Mouse (Mus musculus) forebrain, embryonic 10.5 days (tissue): ENCODE results near the gene Il4. TPM values are rescaled to one million over a fixed set of nuclear protein-coding genes. Genes with fewer than 3 reads are reported as not detected.

Experiments
- DNase-seq: peaks from one replicate; pipeline ENCODE4 v3.0.0-alpha.2; 2017; ENCODE audit warnings: low spot score; ENCODE audit errors: extremely low spot score
- H3K27ac ChIP-seq: fragments of 300-500 bp; sonication (generic); 2 replicates; pipeline ENCODE4 v1.5.1; 2016; ENCODE audit warnings: mild to moderate bottlenecking
- H3K27me3 ChIP-seq: fragments of 300-500 bp; sonication (generic); 2 replicates; pipeline ENCODE4 v1.6.1; 2016; ENCODE audit warnings: mild to moderate bottlenecking; ENCODE audit not compliant: poor library complexity, severe bottlenecking
- H3K36me3 ChIP-seq: fragments of 300-500 bp; sonication (generic); replicated peaks from 2 replicates; pipeline ENCODE4 v1.6.1; 2016; ENCODE audit warnings: mild to moderate bottlenecking, moderate library complexity
- H3K4me1 ChIP-seq: fragments of 300-500 bp; sonication (generic); 2 replicates; pipeline ENCODE4 v1.6.1; 2016
- H3K4me3 ChIP-seq: fragments of 300-500 bp; sonication (generic); 2 replicates; pipeline ENCODE4 v1.5.1; 2016; ENCODE audit warnings: mild to moderate bottlenecking, moderate library complexity
- H3K9me3 ChIP-seq: fragments of 300-500 bp; sonication (generic); 2 replicates; pipeline ENCODE4 v1.6.1; 2016; ENCODE audit warnings: mild to moderate bottlenecking, moderate library complexity
- WGBS: fragments of 180-500 bp; shearing (Covaris S2); methylation state at CpG from one replicate; pipeline ENCODE4 v1.1.7; 2016; 5-methylcytosine and 5-hydroxymethylcytosine counted together
- polyA plus RNA-seq: library from polyadenylated mRNA; unstranded; fragments of >200 nt; fragmentation: Nextera tagmentation; extraction: Ambion mirVana; gene quantifications from 2 replicates; pipeline ENCODE4 v1.2.1, GENCODE M21; 2016

Il4 gene
- polyA plus RNA-seq, 1 experiment from 2014 or later = 0.77 TPM

- Histone ChIP-seq H3K4me3 (no peak overlapping the region; the same call in 1 of the 2 replicates), H3K36me3 (no peaks in the 10 kb centered on the region), H3K9me3 (no peaks in the 10 kb centered on the region), H3K27me3 (peaks cover 50% of the 10 kb centered on the region), H3K27ac (no peak overlapping the region), H3K4me1 (peaks cover 23% of the 10 kb centered on the region)
- peak; percentile 49 for DNase-seq
- 20% methylated on average over 21 of the region's 21 CpGs for WGBS
Observed at GRCm38 (mm10) chr11:53637046-53637802, 18.8 kb upstream of the Il4 start.

- Histone ChIP-seq H3K4me3 (peak overlapping the region; percentile 56), H3K27ac (peak overlapping the region; percentile 78), H3K4me1 (peaks cover 23% of the 10 kb centered on the region), H3K9me3 (no peaks in the 10 kb centered on the region), H3K36me3 (no peaks in the 10 kb centered on the region), H3K27me3 (peaks cover 50% of the 10 kb centered on the region)
- DNase-seq = peak; percentile 19
- WGBS = 3% methylated on average over 40 of the region's 40 CpGs
Observed at GRCm38 (mm10) chr11:53636183-53636646, 17.7 kb upstream of the Il4 start.

GRCm38 (mm10) chr11:53635590-53636182, 17.2 kb upstream of the Il4 start:
- Histone ChIP-seq H3K4me1 (peaks cover 23% of the 10 kb centered on the region), H3K27ac (peak overlapping the region; percentile 78), H3K27me3 (peaks cover 50% of the 10 kb centered on the region), H3K9me3 (no peaks in the 10 kb centered on the region), H3K4me3 (peak overlapping the region; percentile 56), H3K36me3 (no peaks in the 10 kb centered on the region)
- no peak for DNase-seq
- WGBS = 42% methylated on average over 9 of the region's 9 CpGs

GRCm38 (mm10) chr11:53634556-53634955, 16.1 kb upstream of the Il4 start, which contains the start of gene Il13:
Il13 (minus strand) TSS chr11:53634702.
- H3K27me3 ChIP-seq = peaks cover 50% of the 10 kb centered on the region

GRCm38 (mm10) chr11:53633644-53634043, 15.2 kb upstream of the Il4 start:
- H3K27ac ChIP-seq = no peak overlapping the region
- H3K27me3 ChIP-seq = peaks cover 50% of the 10 kb centered on the region
- H3K9me3 ChIP-seq = no peaks in the 10 kb centered on the region
- DNase-seq = no peak
- no peaks in the 10 kb centered on the region for H3K36me3 ChIP-seq
- 94% methylated on average over 7 of the region's 7 CpGs for WGBS
- no peak overlapping the region for H3K4me3 ChIP-seq
- peaks cover 23% of the 10 kb centered on the region for H3K4me1 ChIP-seq

More at GRCm38 (mm10) chr11:53634556-53634955, 16.1 kb upstream of the Il4 start, which contains the start of gene Il13:
- Histone ChIP-seq H3K4me1 (peaks cover 23% of the 10 kb centered on the region), H3K36me3 (no peaks in the 10 kb centered on the region), H3K27ac (no peak within 1 kb of the TSS), H3K9me3 (no peaks in the 10 kb centered on the region), H3K4me3 (no peak within 1 kb of the TSS)
- DNase-seq = no peak
- 90% methylated on average over 8 of the region's 8 CpGs for WGBS

- 74% methylated on average over 14 of the region's 14 CpGs for WGBS
- peaks cover 43% of the 10 kb centered on the region for H3K27me3 ChIP-seq
- peak; percentile 22 for DNase-seq
- H3K4me3 ChIP-seq = no peak overlapping the region
- H3K4me1 ChIP-seq = peaks cover 24% of the 10 kb centered on the region
- no peak overlapping the region for H3K27ac ChIP-seq
- no peaks in the 10 kb centered on the region for H3K9me3 ChIP-seq
- no peaks in the 10 kb centered on the region for H3K36me3 ChIP-seq
Observed at GRCm38 (mm10) chr11:53632122-53632733, 13.8 kb upstream of the Il4 start.

- H3K9me3 ChIP-seq = no peaks in the 10 kb centered on the region
- H3K4me1 ChIP-seq = peaks cover 14% of the 10 kb centered on the region
- no peaks in the 10 kb centered on the region for H3K36me3 ChIP-seq
- no peaks in the 10 kb centered on the region for H3K27me3 ChIP-seq
- WGBS = 7% methylated on average over 1 of the region's 1 CpGs
- H3K4me3 ChIP-seq = no peak overlapping the region
- H3K27ac ChIP-seq = no peak overlapping the region
- DNase-seq = peak; percentile 77
Observed at GRCm38 (mm10) chr11:53627859-53628258, 9.4 kb upstream of the Il4 start.

- no peaks in the 10 kb centered on the region for H3K36me3 ChIP-seq
- 0 out of 2 replicates have a peak overlapping the region, but pooled peaks have one; percentile 1 for H3K27ac ChIP-seq
- H3K9me3 ChIP-seq = no peaks in the 10 kb centered on the region
- H3K4me3 ChIP-seq = no peak overlapping the region
- WGBS = 78% methylated on average over 17 of the region's 17 CpGs
- H3K27me3 ChIP-seq = no peaks in the 10 kb centered on the region
- peaks cover 14% of the 10 kb centered on the region for H3K4me1 ChIP-seq
- no peak for DNase-seq
Observed at GRCm38 (mm10) chr11:53626802-53627373, 8.4 kb upstream of the Il4 start.

- peaks cover 14% of the 10 kb centered on the region for H3K4me1 ChIP-seq
- H3K27ac ChIP-seq = no peak overlapping the region
- no peak for DNase-seq
- H3K4me3 ChIP-seq = no peak overlapping the region
- WGBS = 88% methylated on average over 2 of the region's 2 CpGs
- no peaks in the 10 kb centered on the region for H3K36me3 ChIP-seq
- H3K9me3 ChIP-seq = no peaks in the 10 kb centered on the region
- no peaks in the 10 kb centered on the region for H3K27me3 ChIP-seq
Observed at GRCm38 (mm10) chr11:53624124-53624523, 5.7 kb upstream of the Il4 start.

- Histone ChIP-seq H3K36me3 (no peaks in the 10 kb centered on the region), H3K27ac (no peak overlapping the region), H3K27me3 (no peaks in the 10 kb centered on the region), H3K4me1 (peaks cover 14% of the 10 kb centered on the region), H3K9me3 (no peaks in the 10 kb centered on the region), H3K4me3 (no peak overlapping the region)
- 96% methylated on average over 9 of the region's 9 CpGs for WGBS
- DNase-seq = no peak
Observed at GRCm38 (mm10) chr11:53623573-53623972, 5.1 kb upstream of the Il4 start.

GRCm38 (mm10) chr11:53622440-53622806, 4.0 kb upstream of the Il4 start:
- Histone ChIP-seq H3K27ac (no peak overlapping the region), H3K9me3 (no peaks in the 10 kb centered on the region), H3K27me3 (no peaks in the 10 kb centered on the region), H3K36me3 (no peaks in the 10 kb centered on the region), H3K4me1 (peaks cover 16% of the 10 kb centered on the region), H3K4me3 (no peak overlapping the region)
- no peak for DNase-seq
- 87% methylated on average over 6 of the region's 6 CpGs for WGBS

- Histone ChIP-seq H3K27ac (no peak overlapping the region), H3K9me3 (no peaks in the 10 kb centered on the region), H3K36me3 (no peaks in the 10 kb centered on the region), H3K27me3 (no peaks in the 10 kb centered on the region), H3K4me1 (peaks cover 10% of the 10 kb centered on the region), H3K4me3 (no peak overlapping the region)
- WGBS = 84% methylated on average over 11 of the region's 11 CpGs
- no peak for DNase-seq
Observed at GRCm38 (mm10) chr11:53621582-53622439, 3.3 kb upstream of the Il4 start.
